Mouse (Mus musculus) liver, embryonic 14.5 days (tissue): ENCODE results near the gene Plekha5.

Source experiments
- CTCF ChIP-seq: IDR thresholded peaks from 2 replicates; pipeline ENCODE4 v1.5.1; 2016; ENCODE audit warnings: antibody characterized with exemption, low read depth, control low read depth
- EP300 ChIP-seq: IDR thresholded peaks from 2 replicates; pipeline ENCODE4 v1.6.1; 2016; ENCODE audit warnings: antibody characterized with exemption, low read depth

DNA sequence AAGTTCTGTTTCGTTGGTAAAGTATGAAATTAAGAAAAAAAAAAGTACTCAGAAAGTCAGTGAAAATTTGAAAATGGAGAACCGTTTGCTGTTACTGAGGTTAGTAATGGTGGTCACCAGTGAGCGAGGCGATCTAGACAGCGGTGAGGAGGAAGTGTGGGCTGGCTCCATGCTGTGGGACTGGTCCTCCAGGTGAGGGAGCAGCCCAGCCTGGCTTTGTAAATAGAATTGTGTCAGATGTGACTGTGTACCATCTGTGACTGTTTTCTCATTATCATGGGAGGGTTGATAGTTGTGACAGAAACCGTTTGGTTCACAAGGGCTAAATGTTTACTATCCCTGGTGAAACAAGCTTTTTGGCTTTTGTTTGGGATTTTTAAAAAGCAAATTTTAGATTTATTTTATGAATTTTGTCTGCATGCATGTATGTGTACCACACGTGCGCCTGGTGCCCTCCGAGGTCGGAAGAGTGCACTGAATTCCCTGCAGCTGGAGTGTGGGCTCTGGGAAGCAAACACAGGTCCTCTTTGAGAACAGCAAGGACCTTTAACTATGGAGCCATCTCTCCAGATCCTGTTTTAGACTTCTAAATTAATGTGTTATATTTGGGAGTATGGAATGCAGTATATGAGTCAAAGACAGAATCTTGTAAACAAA, 56.7 kb downstream of the Plekha5 start:
- TF ChIP-seq CTCF (no peak), EP300 (no peak)
